Mouse (Mus musculus) kidney, adult 2 months (tissue): ENCODE results near the gene Slfn14.

Experiments
- CTCF ChIP-seq: fragments of 200-500 bp; conservative IDR thresholded peaks from 2 replicates; pipeline ENCODE4 v1.5.1; 2011; ENCODE audit warnings: low read depth, mild to moderate bottlenecking, control low read depth, low read length, moderate library complexity, mixed read lengths; ENCODE audit not compliant: insufficient read depth, insufficient read length
- POLR2A ChIP-seq: fragments of 200-500 bp; IDR thresholded peaks from one replicate; pipeline ENCODE4 v1.6.1; 2011; ENCODE audit warnings: low read depth, low read length, control low read depth

GRCm38 (mm10) chr11:83271151-83271950 is 15.2 kb downstream of the Slfn14 start:
- TF ChIP-seq CTCF, result no peak
- no peak for TF ChIP-seq POLR2A
